Mouse (Mus musculus) spleen, postnatal 36 days (tissue): ENCODE measurements around the gene Mmrn2.
"Not testable (repeated sequence)": the region's sequence is repeated elsewhere in the genome, so short reads cannot be mapped to it uniquely, and the experiment has no call there.

Source experiments
- DNase-seq, 2 experiments: peaks; one replicate each; pipeline ENCODE4 v3.0.0; 2022; ENCODE audit warnings: low spot score in 2 of 2, mixed read lengths in 1 of 2

Mmrn2 gene

DNA sequence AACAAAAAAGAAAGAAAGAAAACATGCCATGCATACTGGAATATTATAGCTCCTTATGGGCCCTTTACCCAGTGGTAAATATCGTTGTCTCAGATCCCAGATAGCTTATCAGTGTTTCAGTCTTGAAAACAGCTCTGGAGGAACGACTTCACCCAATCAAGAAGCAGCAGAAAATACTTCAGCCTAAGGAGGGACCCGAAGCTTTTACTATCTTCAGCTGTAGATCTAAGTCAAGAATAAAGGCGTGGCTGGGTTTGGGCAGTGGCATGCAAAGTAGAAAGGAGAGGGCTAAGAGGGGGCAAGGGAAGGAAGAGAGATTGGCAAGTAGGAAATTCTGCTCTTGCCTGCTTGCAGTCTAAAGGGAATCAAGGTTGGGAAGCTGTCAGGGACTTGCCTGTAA is 13.1 kb upstream of the Mmrn2 start:
- no peak for DNase-seq

DNA sequence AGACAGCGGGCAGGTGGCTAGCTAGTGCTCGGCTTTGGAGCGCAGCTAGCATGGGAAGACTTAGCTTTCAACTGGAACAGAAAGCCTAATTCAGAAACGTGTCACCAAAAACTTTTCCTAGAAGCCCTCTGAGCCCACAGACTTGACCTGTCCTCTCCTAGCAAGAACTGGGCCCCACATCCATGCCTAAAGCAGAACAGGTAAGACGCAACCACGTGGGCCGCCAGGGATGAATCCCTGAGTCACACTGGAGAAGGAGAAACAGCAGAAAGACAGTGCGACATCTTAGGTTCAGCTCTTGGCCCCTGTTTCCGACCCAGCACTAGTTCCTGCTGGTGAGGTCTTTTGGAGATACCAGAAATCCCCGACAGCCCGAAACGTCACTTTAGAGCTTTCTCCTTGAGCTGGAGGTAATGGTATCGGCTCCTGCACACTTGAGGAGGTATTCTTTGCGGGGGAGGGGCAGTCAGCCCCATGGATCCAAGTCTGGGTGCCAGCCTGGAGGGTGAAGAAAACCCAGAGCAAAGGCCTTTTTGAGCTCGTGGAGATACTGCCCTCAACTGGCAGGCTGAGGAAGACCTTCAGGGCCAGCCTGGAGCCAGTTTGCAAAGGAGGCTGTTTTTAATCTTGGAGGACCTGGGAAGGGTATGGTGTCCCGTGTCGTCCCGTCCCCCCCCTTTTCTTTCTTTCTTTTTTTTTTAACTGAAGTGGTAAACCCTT is 12.4 kb upstream of the Mmrn2 start:
- peak in 1 of 2 experiments; percentile 26 for DNase-seq

DNA sequence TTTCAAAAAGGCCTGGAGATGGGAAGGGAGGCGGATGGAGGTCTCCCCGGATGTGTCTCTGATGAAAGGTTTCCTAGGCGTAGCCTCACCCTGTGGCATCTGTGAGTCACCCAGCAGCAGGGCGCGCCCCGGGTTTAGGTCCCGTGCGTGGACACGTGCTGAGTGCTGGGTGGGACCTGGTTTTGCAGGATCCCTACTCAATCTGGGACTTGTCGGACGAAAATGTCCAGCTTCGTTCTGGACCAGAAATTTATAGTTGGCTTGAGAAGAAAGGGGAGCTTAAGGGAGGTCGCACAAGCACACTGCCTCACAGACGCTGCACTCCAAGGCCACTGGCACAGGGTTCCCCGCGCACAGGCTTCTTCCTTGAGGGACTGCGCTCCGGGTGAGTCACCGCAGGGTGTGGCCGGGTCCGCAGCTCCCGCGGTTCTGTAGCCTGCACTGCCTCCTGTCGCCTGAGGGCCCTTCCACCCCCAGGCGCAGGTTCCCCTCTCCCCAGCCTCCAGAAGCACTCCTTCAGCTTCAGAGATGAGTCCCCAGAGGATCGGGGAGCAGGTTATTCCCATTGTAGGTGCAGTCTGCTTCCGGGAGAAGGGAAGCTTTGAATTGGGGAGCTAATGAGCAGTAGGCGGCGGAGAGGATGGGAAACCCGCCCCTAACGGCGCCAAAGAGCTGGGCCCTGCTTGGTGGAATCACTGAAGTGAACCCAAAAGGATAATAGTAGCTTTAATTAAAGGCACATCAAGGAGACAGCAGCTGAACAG is 11.6 kb upstream of the Mmrn2 start:
- DNase-seq = no peak

DNA sequence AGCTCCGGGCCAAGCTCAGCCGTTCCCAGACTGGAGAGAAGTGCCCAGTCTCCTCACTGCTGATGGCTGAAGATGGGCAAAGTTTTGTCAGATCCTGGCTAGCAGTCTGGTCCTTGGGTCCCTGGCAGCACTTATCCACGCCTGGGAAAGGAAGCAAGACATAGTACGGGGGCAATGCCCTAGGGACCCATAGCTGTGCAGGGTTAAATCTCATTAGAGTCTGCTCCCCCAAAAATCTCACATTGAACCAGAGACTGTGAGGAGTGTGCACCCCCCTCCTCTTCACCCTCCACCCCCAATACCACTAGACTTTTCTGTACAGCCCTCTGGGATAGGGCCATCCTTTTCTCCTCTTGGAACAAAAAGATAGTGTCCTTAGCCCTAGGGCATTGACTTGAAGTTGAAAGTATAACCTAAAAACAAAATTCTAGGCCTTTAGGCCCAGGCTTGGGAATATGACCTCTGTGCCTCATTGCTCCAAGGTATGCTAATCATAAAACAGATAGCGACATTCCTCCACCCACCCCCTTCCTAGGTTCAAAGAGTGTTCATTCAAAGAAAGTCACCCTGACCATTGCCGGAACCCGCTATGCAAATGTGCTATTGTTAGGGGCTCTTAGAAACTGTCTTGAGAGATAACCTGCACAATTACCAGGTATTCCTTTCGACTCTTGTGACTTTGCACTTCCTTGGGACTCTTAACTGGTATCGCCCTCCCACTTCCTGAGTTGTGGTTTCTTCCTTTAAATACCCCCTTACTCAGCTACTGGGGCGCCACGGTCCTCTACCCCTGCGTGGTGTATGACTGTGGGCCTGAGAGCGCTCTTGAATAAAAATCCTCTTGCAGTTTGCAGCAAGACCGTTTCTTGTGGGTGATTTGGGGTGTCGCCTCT is 10.8 kb upstream of the Mmrn2 start:
- DNase-seq = not testable (repeated sequence)

DNA sequence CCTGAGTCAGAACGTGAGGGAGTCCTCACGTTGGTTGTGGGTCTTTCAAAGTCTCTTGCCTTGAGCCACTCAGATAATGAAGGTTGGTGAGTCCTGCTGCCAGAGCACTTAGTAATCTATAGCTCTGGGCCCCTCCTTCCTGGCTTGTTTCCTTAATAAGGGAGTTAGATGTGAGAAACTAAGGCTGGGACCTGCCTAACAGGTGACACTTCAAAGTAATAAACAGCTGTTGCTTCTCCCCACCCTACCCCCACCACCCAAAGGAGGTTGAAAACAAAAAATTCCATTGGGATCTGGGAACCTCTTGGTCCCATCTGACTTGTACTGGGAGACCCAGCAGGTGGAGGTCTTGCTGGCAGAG is 10.1 kb upstream of the Mmrn2 start:
- no peak for DNase-seq

DNA sequence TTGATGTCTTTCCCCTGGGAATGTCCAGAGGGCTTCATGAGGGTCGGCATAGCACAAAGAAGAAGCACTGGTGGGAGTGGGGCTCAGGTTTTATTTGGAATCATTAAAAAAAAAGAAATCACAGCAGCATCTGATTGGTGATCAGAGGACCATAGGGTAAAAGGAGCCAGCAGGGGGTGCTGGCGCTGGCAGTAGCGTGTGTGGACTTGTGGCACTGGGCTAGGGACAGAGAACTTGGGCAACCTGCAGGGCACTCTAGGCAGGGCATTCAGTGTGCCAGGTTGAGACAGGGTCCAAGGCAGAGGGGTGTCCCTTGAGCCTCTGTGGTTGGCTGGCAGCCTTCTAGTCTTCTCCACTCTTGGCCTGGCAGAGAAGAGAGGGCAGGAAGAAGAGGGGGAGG is 5.1 kb upstream of the Mmrn2 start:
- DNase-seq = no peak

DNA sequence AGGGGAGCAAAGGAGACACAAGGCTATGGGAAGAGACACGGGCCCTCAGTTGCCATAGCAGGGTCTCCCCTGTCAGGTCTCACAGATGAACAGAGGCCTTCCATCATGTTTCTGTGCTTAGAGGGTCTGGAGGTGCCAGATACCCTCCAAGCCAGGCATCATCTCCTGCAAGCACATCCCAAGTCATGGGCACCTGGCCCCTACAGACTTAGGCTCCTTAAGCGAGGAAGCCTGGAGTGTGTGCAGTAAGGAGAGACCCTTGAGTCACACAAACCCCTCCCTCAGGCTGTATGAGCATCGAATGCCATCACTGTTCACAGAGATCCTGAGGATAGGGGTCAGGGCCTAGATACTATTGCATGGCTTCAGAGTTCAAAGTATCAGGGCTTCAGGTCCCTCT is 4.3 kb upstream of the Mmrn2 start:
- DNase-seq = no peak

DNA sequence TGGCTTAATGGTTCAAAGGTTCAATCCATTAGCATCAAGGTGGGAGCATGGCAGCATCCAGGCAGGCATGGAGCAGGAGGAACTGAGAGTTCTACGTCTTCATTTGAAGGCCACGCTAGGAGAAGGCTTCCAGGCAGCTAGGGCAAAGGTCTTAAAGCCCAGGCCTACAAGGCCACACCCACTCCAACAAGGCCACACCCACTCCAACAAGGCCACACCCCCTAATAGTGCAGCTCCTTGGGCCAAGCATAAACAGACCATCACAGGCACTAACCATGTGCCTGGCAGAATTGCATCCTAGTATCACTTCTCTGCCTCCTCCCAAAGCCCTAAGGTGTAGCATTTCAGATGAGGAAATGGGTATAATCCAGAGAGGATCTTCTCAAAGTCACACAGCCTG is 3.5 kb upstream of the Mmrn2 start:
- no peak for DNase-seq

DNA sequence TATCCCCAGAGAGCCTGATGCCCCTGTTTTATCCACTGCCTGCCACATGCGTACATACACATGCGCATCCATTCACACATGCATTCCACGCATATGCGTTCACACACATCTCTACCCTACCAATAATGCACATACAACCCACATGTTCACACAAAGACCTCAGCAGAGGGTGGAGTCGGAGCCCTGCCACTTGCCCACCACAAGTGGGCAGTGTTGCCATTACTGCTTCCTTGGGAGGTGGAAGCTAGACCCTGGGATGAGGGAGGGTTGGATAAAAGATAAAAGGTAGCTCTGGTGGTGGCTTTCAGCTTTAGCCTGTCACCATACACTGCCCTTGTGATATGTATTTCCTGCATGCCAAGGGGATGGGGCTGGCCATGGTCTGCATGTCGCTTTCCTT is 2.6 kb upstream of the Mmrn2 start:
- DNase-seq = no peak

DNA sequence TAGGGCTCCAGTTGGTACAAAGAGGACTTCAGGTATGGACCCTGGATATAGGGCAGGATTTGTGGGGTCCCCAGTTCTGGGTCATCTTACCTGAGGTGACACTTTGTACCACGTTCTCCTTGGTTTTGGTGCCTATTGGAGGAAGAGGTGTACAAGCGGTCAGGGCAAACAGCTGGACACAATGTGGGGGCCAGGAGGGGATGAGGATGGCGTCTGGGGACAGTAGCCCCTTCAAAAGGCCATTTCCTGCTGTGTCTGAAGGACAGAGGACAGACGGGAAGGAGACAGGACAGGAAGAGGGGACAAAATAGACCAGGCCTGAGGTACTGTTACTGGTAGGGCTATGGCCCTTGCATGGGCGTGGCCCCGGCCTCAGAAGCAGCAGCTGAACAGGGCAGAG is 1.7 kb upstream of the Mmrn2 start:
- no peak for DNase-seq

DNA sequence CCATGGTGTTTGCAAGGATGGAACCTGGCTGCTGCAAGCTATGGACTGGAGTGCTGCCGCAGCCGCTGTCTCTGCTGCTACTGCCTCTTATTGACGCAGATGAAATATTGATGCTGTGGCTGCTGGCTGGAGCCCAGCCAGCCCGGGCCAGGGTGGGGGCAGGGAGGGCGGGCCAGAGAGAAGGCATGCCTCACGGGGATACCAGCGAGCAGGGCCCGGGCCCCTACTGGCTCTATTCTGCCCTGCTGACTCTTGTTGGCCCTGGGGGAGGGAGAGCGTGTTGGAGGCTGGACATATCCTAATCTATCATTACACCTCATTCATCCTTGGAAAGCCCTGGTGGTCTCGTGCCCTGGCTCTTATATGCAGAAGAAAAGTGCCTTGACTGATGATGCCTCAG is 688 bp upstream of the Mmrn2 start, which contains the start of gene Sncg:
TSS of gene Sncg (minus strand) at position 213 of the 400 bp plus-strand sequence.
- no peak for DNase-seq

DNA sequence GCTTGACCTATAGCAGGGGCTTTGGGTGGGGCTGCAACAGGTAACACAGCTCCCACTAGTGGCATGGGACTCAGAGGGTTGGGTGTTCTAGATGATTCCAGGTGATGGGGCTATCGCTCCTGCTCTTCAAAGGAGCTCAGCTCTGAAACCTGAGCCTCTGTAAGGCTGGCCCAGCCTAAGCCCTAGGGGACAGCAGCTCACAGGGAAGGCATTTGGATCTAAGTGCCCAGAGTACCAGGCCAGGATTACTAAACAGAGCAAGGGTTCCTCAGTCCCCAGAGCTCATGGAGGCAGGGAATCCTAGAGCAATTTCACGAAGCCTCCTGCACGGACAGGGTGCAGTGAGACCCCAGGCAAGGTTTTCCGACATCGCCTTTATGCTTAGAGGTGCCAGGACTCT is 676 bp downstream of the Mmrn2 start:
- no peak for DNase-seq

DNA sequence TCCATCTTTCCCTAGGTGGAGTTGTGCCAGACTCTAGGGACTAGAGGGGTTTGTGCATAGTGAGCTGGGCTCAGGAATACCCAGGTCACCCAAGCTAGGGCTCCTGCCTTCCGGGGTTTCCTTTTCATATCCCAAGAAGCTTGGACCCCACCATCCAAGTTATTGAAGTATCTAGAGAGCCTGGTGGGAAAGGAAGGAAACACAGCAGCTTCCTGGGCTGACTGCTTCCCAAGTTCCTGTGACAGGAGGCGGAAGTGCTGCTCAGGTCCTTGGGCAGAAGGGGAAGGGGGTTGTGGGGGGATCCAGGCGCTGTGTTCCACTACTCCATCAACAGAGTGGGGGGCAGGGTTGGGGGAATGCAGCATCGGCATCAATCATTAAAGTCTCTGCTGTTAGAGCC is 1.9 kb downstream of the Mmrn2 start:
- DNase-seq = no peak

DNA sequence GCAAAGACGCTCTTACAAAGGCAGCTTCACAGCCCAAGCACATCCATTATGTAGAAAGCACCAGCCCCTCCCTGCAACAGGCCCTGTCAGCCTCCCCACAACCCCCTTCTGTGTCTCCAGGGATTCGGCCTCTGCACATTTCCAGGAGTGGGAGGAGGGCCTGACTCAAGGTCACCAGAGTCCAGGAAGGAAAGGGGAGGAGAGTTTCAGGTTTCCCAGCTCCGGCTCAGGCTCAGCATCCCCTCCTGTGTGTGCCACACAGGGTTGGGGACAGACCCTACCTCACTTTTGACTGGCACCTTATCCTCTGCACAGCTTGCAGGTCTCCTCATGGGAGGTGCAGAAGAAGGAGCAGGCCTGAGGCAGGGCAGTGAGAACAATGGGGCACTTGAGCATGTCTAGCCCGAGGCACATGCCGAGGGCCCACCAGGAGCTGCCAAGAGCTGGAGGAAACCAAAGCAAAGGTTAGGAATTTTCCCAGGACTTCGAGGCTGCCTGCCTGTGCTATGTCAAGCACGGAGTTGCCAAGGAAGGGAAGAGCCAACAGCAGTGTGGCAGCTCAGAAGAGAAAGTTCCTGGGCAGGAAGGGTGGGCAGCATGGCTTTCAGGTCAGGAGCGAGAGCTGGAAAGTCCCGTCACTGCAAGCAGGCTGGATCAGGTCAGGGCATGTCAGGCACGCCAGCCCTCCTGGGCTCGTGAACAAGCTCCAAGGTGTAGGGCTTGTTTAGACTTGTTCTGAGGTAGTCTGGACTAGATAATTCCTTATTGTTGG is 3.5 kb downstream of the Mmrn2 start:
- no peak for DNase-seq

DNA sequence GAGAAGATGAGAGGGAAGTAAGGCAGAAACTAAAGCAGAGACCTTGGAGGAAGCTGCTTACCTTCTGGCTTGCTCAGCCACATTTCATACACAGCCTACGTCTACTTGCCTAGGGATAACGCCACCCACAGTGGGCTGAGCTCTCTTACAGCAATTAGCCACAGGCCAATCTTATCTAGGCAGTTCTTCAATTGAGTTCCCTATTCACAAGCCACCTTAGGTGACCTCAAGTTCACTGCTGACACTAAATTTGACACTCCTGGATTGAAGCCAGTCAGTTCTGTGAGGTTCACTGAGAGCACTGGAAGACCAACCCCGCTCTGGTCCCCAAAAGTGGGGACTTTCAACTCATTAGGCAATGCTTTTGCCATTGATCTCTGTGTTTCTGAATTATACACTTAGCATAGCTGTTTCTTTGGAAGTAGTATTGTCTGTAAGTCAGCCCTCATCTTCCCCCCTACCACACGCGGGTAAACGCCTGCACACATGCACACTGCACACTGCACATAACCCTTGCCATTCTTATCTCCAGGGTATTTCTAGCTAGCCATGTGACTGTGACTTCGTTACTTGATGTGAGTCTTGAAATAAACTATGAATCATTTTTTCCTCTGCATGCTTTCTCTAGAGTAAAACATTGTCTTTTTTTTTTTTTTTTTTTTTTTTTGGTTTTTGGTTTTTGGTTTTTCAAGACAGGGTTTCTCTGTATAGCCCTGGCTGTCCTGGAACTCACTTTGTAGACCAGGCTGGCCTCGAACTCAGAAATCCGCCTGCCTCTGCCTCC is 7.8 kb downstream of the Mmrn2 start:
- no peak for DNase-seq

DNA sequence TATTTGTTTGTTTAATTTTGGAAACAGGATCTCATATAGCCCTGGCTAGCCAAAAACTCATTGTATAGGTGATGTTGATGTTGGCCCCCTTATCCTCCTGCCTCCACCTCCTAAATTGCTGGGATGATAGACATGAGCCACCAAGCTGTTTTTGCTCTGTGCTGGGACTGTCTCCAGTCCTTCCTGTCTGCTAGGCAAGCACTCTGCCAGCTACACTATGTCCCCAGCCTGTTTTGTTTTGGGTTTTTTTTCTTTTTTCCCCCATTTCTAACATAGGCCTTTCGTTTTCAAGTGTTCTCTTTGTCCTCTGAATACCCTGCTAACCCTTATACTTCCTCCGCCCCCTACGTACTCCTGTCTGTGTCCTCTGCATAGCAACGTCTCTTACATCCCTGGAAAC is 18.0 kb downstream of the Mmrn2 start:
- DNase-seq = no peak

DNA sequence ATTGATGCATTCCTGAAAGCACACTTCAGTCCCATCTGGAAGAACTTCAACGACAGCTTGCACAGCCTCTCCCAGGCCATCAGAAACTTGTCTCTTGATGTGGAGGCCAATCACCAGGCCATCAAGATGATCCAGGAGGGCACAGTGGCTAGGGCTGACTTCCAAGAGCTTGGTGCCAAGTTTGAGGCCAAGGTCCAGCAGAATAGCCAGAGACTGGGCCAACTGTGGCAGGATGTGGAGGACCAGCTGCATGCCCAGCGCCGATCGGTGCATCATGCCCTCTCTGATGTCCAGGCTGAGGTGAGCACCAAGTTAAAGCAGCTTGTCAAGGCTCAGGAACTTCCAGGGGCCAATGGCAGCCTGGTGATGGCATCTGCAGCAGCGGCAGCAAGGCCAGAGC is 22.6 kb downstream of the Mmrn2 start:
- DNase-seq = no peak

DNA sequence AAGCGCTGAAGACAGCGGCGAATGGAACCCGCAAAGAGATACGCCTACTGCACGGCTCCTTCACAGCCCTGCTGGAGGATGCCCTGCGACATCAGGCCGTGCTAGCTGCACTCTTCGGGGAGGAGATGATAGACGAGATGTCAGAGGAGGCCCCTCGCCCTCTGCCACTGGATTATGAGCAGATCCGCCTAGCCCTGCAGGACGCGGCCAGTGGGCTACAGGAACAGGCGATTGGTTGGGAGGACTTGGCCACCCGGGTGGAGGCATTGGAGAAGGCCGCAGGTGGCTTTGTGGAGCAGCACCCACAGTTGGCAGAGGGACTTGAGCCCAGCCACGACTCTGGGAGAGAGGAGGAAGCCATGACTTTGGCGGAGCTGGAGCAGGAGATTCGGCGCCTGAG is 23.6 kb downstream of the Mmrn2 start:
- DNase-seq = no peak

DNA sequence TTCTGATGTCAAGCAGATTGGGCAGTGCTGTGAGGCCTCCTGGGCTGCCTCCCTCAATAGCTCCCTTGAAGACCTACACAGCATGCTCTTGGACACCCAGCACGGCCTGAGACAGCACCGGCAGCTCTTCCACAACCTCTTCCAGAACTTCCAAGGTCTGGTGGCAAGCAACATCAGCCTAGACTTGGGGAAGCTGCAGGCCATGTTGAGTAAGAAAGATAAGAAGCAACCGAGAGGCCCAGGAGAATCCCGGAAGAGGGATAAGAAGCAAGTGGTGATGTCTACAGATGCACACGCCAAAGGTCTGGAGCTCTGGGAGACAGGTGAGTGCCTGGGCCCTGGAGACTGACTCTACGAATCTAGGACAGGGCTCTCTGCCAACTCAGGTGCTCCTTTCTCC is 24.0 kb downstream of the Mmrn2 start:
- DNase-seq = no peak

DNA sequence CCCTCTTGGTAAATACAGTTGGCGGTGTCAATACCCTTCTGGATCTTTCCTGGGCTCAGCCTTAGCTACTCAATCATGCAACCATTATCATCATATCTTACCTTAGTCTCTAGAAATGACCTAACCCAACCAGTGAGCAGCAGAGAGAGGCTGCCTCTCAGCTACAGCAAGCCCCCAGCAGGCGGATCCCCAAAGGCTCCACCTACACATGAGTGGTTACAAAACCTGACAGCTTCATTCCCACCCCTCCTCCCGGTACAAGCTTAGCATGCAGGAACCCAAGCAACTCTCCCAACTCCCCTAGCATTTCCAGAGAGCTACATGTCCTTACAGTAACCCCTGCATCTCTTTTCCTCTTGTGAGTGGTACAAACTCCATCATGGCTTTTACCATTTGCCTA is 24.8 kb downstream of the Mmrn2 start:
- no peak for DNase-seq

DNA sequence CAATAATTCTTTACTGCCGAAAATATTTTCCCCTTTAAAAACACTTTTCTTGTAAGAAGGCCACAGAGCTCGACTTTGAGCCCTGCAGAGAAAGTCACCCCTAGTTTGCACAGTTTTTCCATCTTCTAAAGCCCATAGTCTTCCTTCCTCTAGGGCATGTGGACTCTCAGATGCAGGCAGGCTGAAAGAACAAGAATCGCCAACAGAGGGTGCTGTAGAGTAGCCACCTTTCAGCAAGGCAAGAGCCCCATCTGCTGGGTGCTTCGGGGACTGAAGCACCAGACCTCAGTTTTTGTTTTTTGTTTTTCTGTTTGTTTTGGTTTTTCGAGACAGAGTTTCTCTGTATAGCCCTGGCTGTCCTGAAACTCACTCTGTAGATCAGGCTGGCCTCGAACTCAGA is 25.9 kb downstream of the Mmrn2 start:
- DNase-seq = peak; percentile 41 to 49
